ENCODE assay signal across 11 mouse cellular contexts in genomic region chr19:53264821-53265727, GRCm38 (mm10). TPM values are rescaled to one million over a fixed set of nuclear protein-coding genes. Genes with fewer than 3 reads are reported as not detected.
DNase-seq lines count a peak whose midpoint lies in the region; ATAC-seq and TF ChIP-seq lines count a peak whose summit lies in the region.
"Had no signal": no experiment of that assay in that cellular context is flagged by ENCODE, and none has a peak within 500 bp of the region (broad histone marks: within the 10 kb centered on the region; RNA-seq: fewer than 3 reads in every experiment).

No protein-coding gene starts in this region.

- no peaks in the 10 kb centered on the region for H3K27me3 ChIP-seq in kidney, embryonic 15.5 days
- no peaks in the 10 kb centered on the region for H3K27me3 ChIP-seq in hindbrain, embryonic 14.5 days (ENCODE audit: control insufficient read depth, insufficient read depth, low read length)
- H3K27me3 ChIP-seq in neural tube, embryonic 13.5 days: no peaks in the 10 kb centered on the region
- H3K27me3 ChIP-seq in thymus, adult 2 months (ENCODE audit: control insufficient read depth, insufficient read depth, low read length): no peaks in the 10 kb centered on the region

- no peaks in the 10 kb centered on the region for H3K36me3 ChIP-seq in kidney, embryonic 15.5 days
- H3K36me3 ChIP-seq in hindbrain, embryonic 14.5 days (replicated peaks; ENCODE audit: control insufficient read depth, insufficient read depth): no peaks in the 10 kb centered on the region
- H3K36me3 ChIP-seq in neural tube, embryonic 13.5 days: no peaks in the 10 kb centered on the region
- no peaks in the 10 kb centered on the region for H3K36me3 ChIP-seq in thymus, adult 2 months (ENCODE audit: control insufficient read depth, insufficient read depth, low read length)
- H3K36me3 ChIP-seq: liver, embryonic 13.5 days had no signal

- no peak for TF ChIP-seq CTCF in bone marrow macrophage, adult 2 months (IDR thresholded peaks at IDR 0.05; ENCODE audit: low read depth, low read length)
- no peak for TF ChIP-seq CTCF in thymus, adult 2 months (IDR thresholded peaks at IDR 0.05; ENCODE audit: borderline replicate concordance, control insufficient read depth, extremely low read depth, insufficient read depth, low read length, poor library complexity)

- DNase-seq in kidney, adult 11 months: no peak
- DNase-seq in hindbrain, embryonic 14.5 days (ENCODE audit: low spot score): peak; percentile 34
- DNase-seq in right cerebral cortex, adult 2 months (ENCODE audit: low spot score in 2 of 2): no peak
- no peak for DNase-seq in testis, postnatal 14 days (ENCODE audit: low spot score)
- DNase-seq in thymus, adult 2 months: no peak
- DNase-seq: cerebellum, adult 2 months; layer of hippocampus, postnatal 36 days; liver, embryonic 13.5 days had no signal

- ATAC-seq in kidney, embryonic 15.5 days (replicated peaks; ENCODE audit: low FRiP score): peak; percentile 50; the same call in 1 of the 2 replicates
- ATAC-seq in hindbrain, embryonic 14.5 days (ENCODE audit: low FRiP score): peak; percentile 69; the same call in 1 of the 2 replicates
- peak; percentile 52; the same call in 1 of the 2 replicates for ATAC-seq in neural tube, embryonic 13.5 days (ENCODE audit: low read depth)

- no peak for TF ChIP-seq POLR2A in bone marrow macrophage, adult 2 months (IDR thresholded peaks at IDR 0.05; ENCODE audit: borderline replicate concordance, low read depth, low read length)
- TF ChIP-seq POLR2A in thymus, adult 2 months (IDR thresholded peaks at IDR 0.05; ENCODE audit: control insufficient read depth, extremely low read depth, insufficient read depth, low read length, poor library complexity): no peak

- H3K9ac ChIP-seq in kidney, embryonic 15.5 days: no peak overlapping the region
- H3K9ac ChIP-seq in hindbrain, embryonic 14.5 days: no peak overlapping the region
- H3K9ac ChIP-seq in neural tube, embryonic 13.5 days: no peak overlapping the region
- H3K9ac ChIP-seq: liver, embryonic 13.5 days had no signal

- H3K9me3 ChIP-seq in kidney, embryonic 15.5 days (replicated peaks): no peaks in the 10 kb centered on the region
- no peaks in the 10 kb centered on the region for H3K9me3 ChIP-seq in hindbrain, embryonic 14.5 days (ENCODE audit: control insufficient read depth, low read length)
- H3K9me3 ChIP-seq in neural tube, embryonic 13.5 days: no peaks in the 10 kb centered on the region
- H3K9me3 ChIP-seq: liver, embryonic 13.5 days had no signal

- H3K4me1 ChIP-seq in kidney, embryonic 15.5 days: peaks cover 14% of the 10 kb centered on the region; the same call in 1 of the 2 replicates
- peaks cover 13% of the 10 kb centered on the region for H3K4me1 ChIP-seq in bone marrow macrophage, adult 2 months (ENCODE audit: control insufficient read depth, insufficient read depth, low read length)
- 0 out of 2 replicates have a peak, but pooled peaks cover 5% of the 10 kb centered on the region for H3K4me1 ChIP-seq in hindbrain, embryonic 14.5 days (replicated peaks; ENCODE audit: control insufficient read depth, insufficient read depth, low read length)
- peaks cover 23% of the 10 kb centered on the region for H3K4me1 ChIP-seq in neural tube, embryonic 13.5 days (replicated peaks)
- peaks cover 5% of the 10 kb centered on the region; the same call in 1 of the 2 replicates for H3K4me1 ChIP-seq in thymus, adult 2 months (replicated peaks; ENCODE audit: control insufficient read depth, insufficient read depth, low read length)

- H3K4me3 ChIP-seq in kidney, embryonic 15.5 days (replicated peaks): no peak overlapping the region
- H3K4me3 ChIP-seq in bone marrow macrophage, adult 2 months (ENCODE audit: insufficient read depth, low read length): no peak overlapping the region
- no peak overlapping the region for H3K4me3 ChIP-seq in hindbrain, embryonic 14.5 days (replicated peaks; ENCODE audit: low read length)
- no peak overlapping the region for H3K4me3 ChIP-seq in neural tube, embryonic 13.5 days
- H3K4me3 ChIP-seq in thymus, adult 2 months (ENCODE audit: control insufficient read depth, insufficient read depth, low read length): no peak overlapping the region
- H3K4me3 ChIP-seq: liver, embryonic 13.5 days had no signal

- H3K4me2 ChIP-seq in kidney, embryonic 15.5 days: no peak overlapping the region
- H3K4me2 ChIP-seq in hindbrain, embryonic 14.5 days (replicated peaks): no peak overlapping the region
- H3K4me2 ChIP-seq in neural tube, embryonic 13.5 days: no peak overlapping the region
- H3K4me2 ChIP-seq: liver, embryonic 13.5 days had no signal

- 59% methylated on average over 12 of the region's 12 CpGs for WGBS in kidney, embryonic 15.5 days
- WGBS in hindbrain, embryonic 14.5 days: 51% methylated on average over 12 of the region's 12 CpGs
- 56% methylated on average over 12 of the region's 12 CpGs for WGBS in neural tube, embryonic 13.5 days
- 78% methylated on average over 12 of the region's 12 CpGs for WGBS in thymus, adult 2 months

- no peak overlapping the region for H3K27ac ChIP-seq in kidney, embryonic 15.5 days
- H3K27ac ChIP-seq in bone marrow macrophage, adult 2 months (ENCODE audit: insufficient read depth, low read depth, low read length): 0 out of 2 replicates have a peak overlapping the region, but pooled peaks have one; percentile 0
- H3K27ac ChIP-seq in hindbrain, embryonic 14.5 days: no peak overlapping the region
- H3K27ac ChIP-seq in neural tube, embryonic 13.5 days (replicated peaks): no peak overlapping the region
- no peak overlapping the region for H3K27ac ChIP-seq in thymus, adult 2 months (ENCODE audit: control insufficient read depth, insufficient read depth, low read length)
- H3K27ac ChIP-seq: liver, embryonic 13.5 days had no signal

RNA-seq across cellular contexts. Expression of gene Mxi1, which starts 45.2 kb away (rescaled TPM):
- 37.3 and 40.2 TPM in 2 replicates for polyA plus RNA-seq in kidney, embryonic 15.5 days (2015; fragmentation: Nextera tagmentation; extraction: Ambion mirVana)
- polyA plus RNA-seq in bone marrow macrophage, adult 2 months (2012; ENCODE audit: insufficient read depth, insufficient read length, missing spikeins): 48.3 and 49.2 TPM in 2 replicates
- polyA plus RNA-seq in hindbrain, embryonic 14.5 days (2014; fragmentation: Nextera tagmentation; extraction: Ambion mirVana): 50.4 and 51.1 TPM in 2 replicates
- 59.8 and 66.5 TPM in 2 replicates for polyA plus RNA-seq in neural tube, embryonic 13.5 days (2015; fragmentation: Nextera tagmentation; extraction: Ambion mirVana)
- polyA plus RNA-seq in thymus, adult 2 months (2012; rRNA removed): 29.1 and 31.9 TPM in 2 replicates
